In genomic region chrX:166933766-166934165, GRCm38 (mm10) we compare ENCODE assay signal across 29 mouse cellular contexts.
DNase-seq lines count a peak whose midpoint lies in the region; ATAC-seq lines count a peak whose summit lies in the region.
"Had no signal": no experiment of that assay in that cellular context is flagged by ENCODE, and none has a peak within 500 bp of the region (broad histone marks: within the 10 kb centered on the region; RNA-seq: fewer than 3 reads in every experiment).

No protein-coding gene starts in this region.

- H3K4me1 ChIP-seq in embryonic facial prominence, embryonic 14.5 days (ENCODE audit: control insufficient read depth, insufficient read depth, low read length) = no peaks in the 10 kb centered on the region
- no peaks in the 10 kb centered on the region for H3K4me1 ChIP-seq in embryonic facial prominence, embryonic 10.5 days
- H3K4me1 ChIP-seq: embryonic facial prominence, embryonic 15.5 days; liver, embryonic 15.5 days had no signal

- no peaks in the 10 kb centered on the region for H3K9me3 ChIP-seq in embryonic facial prominence, embryonic 14.5 days (ENCODE audit: control insufficient read depth, low read length)
- no peaks in the 10 kb centered on the region for H3K9me3 ChIP-seq in embryonic facial prominence, embryonic 10.5 days
- H3K9me3 ChIP-seq: embryonic facial prominence, embryonic 15.5 days; heart, embryonic 12.5 days; hindbrain, embryonic 10.5 days; liver, embryonic 15.5 days; megakaryocyte, embryonic 14.5 days; midbrain, embryonic 12.5 days had no signal

- no peak overlapping the region for H3K4me3 ChIP-seq in embryonic facial prominence, embryonic 14.5 days (ENCODE audit: low read depth, low read length)
- H3K4me3 ChIP-seq in embryonic facial prominence, embryonic 10.5 days = no peak overlapping the region
- H3K4me3 ChIP-seq: embryonic facial prominence, embryonic 15.5 days; heart, adult 2 months; heart, embryonic 12.5 days; hindbrain, embryonic 10.5 days; liver, embryonic 15.5 days; megakaryocyte, embryonic 14.5 days; midbrain, embryonic 12.5 days had no signal

- H3K36me3 ChIP-seq in embryonic facial prominence, embryonic 14.5 days (ENCODE audit: control insufficient read depth, insufficient read depth, low read length) = no peaks in the 10 kb centered on the region
- no peaks in the 10 kb centered on the region for H3K36me3 ChIP-seq in embryonic facial prominence, embryonic 10.5 days (replicated peaks)
- H3K36me3 ChIP-seq: embryonic facial prominence, embryonic 15.5 days; heart, embryonic 12.5 days; hindbrain, embryonic 10.5 days; liver, embryonic 15.5 days; midbrain, embryonic 12.5 days had no signal

- no peak overlapping the region for H3K27ac ChIP-seq in embryonic facial prominence, embryonic 14.5 days (replicated peaks; ENCODE audit: low read depth, low read length)
- H3K27ac ChIP-seq in embryonic facial prominence, embryonic 10.5 days (replicated peaks) = no peak overlapping the region
- H3K27ac ChIP-seq: embryonic facial prominence, embryonic 15.5 days; heart, adult 2 months; hindbrain, embryonic 10.5 days; liver, embryonic 15.5 days; midbrain, embryonic 12.5 days had no signal

- ATAC-seq in embryonic facial prominence, embryonic 14.5 days (ENCODE audit: low read depth) = no peak
- ATAC-seq: forebrain, embryonic 16.5 days; hindbrain, embryonic 16.5 days; lung, postnatal 0 days; Patski had no signal

- peaks cover 14% of the 10 kb centered on the region for H3K27me3 ChIP-seq in embryonic facial prominence, embryonic 14.5 days (replicated peaks; ENCODE audit: control insufficient read depth, insufficient read depth, low read length)
- H3K27me3 ChIP-seq in embryonic facial prominence, embryonic 10.5 days (replicated peaks; ENCODE audit: low read depth, poor library complexity, severe bottlenecking) = peaks cover 91% of the 10 kb centered on the region
- H3K27me3 ChIP-seq: CH12.LX; heart, embryonic 12.5 days; Patski had no signal

- H3K9ac ChIP-seq in embryonic facial prominence, embryonic 14.5 days (ENCODE audit: low read depth, low read length) = no peak overlapping the region
- H3K9ac ChIP-seq: embryonic facial prominence, embryonic 15.5 days; heart, embryonic 12.5 days; liver, embryonic 15.5 days; midbrain, embryonic 12.5 days had no signal

- peak; percentile 30 for DNase-seq in embryonic facial prominence, embryonic 14.5 days (ENCODE audit: low spot score)
- no peak for DNase-seq in embryonic facial prominence, embryonic 10.5 days (ENCODE audit: low spot score)
- peak; percentile 9 for DNase-seq in kidney, adult 9 months
- DNase-seq in kidney, adult 8-10 months = no peak
- DNase-seq in Muller cell, postnatal 12 days (ENCODE audit: inconsistent ontology term) = peak; percentile 22
- DNase-seq in fibroblast of lung, adult 2 months (ENCODE audit: low read depth) = peak; percentile 13
- DNase-seq in adrenal gland, adult 18-20 months (ENCODE audit: low spot score in 2 of 2) = no peak
- DNase-seq: adrenal gland, postnatal 25 days; cerebellum, adult 18-20 months; cerebellum, postnatal 10 days; heart, adult 2 months; heart, postnatal 14 days; kidney, postnatal 4 days; liver; lung, postnatal 4 days; retina, postnatal 1 day; right cerebral cortex, postnatal 14 days; thymus, postnatal 14 days had no signal

- H3K4me2 ChIP-seq in embryonic facial prominence, embryonic 14.5 days (ENCODE audit: low read depth, low read length) = no peak overlapping the region
- H3K4me2 ChIP-seq: embryonic facial prominence, embryonic 15.5 days; heart, embryonic 12.5 days; liver, embryonic 15.5 days; midbrain, embryonic 12.5 days had no signal

- WGBS in embryonic facial prominence, embryonic 14.5 days = 71% methylated on average over 2 of the region's 2 CpGs
- 82% methylated on average over 2 of the region's 2 CpGs for WGBS in embryonic facial prominence, embryonic 10.5 days

Comparison
In these comparisons a context has a peak if more than half of its experiments do, and no peak if none do; other contexts are left out.
1. DNase-seq: peak in embryonic facial prominence, embryonic 14.5 days (single experiment), kidney, adult 9 months (single experiment), Muller cell, postnatal 12 days (single experiment) and fibroblast of lung, adult 2 months (single experiment); none in embryonic facial prominence, embryonic 10.5 days (single experiment), kidney, adult 8-10 months (0 of 2) and adrenal gland, adult 18-20 months (0 of 2).